Mouse (Mus musculus) adrenal gland, postnatal 14 days (tissue): ENCODE results near the gene Slc12a3. TPM values are rescaled to one million over a fixed set of nuclear protein-coding genes. Genes with fewer than 3 reads are reported as not detected.
"Not testable (repeated sequence)": the region's sequence is repeated elsewhere in the genome, so short reads cannot be mapped to it uniquely, and the experiment has no call there.

Experiments used
- DNase-seq: peaks from one replicate; pipeline ENCODE4 v3.0.0; 2021; ENCODE audit warnings: mixed read lengths
- total RNA-seq: library from RNA; stranded (reverse); gene quantifications from 2 replicates; pipeline ENCODE4 v1.2.3, GENCODE M21; 2021

Gene Slc12a3
- total RNA-seq, 1 experiment from 2014 or later, result 0.19 TPM

- no peak for DNase-seq
Observed at GRCm38 (mm10) chr8:94376580-94376979, 47.6 kb downstream of the Slc12a3 start.

- DNase-seq, result no peak
Observed at GRCm38 (mm10) chr8:94377031-94377430, 48.0 kb downstream of the Slc12a3 start.

- peak; percentile 66 for DNase-seq
Observed at GRCm38 (mm10) chr8:94377714-94378205, 48.8 kb downstream of the Slc12a3 start.

GRCm38 (mm10) chr8:94378763-94379415, 49.9 kb downstream of the Slc12a3 start:
- no peak for DNase-seq

GRCm38 (mm10) chr8:94379686-94380085, 50.7 kb downstream of the Slc12a3 start:
- no peak for DNase-seq

GRCm38 (mm10) chr8:94384166-94384565, 55.2 kb downstream of the Slc12a3 start:
- no peak for DNase-seq

GRCm38 (mm10) chr8:94385506-94386213, 56.7 kb downstream of the Slc12a3 start:
- no peak for DNase-seq

- DNase-seq, result peak; percentile 99
Observed at GRCm38 (mm10) chr8:94386214-94387026, 57.4 kb downstream of the Slc12a3 start, which contains the start of gene Herpud1. Gene Herpud1, plus strand, starts transcription at chr8:94386438.

- DNase-seq, result peak; percentile 89
Observed at GRCm38 (mm10) chr8:94387027-94387684, 58.2 kb downstream of the Slc12a3 start.

GRCm38 (mm10) chr8:94387785-94388184, 58.8 kb downstream of the Slc12a3 start:
- no peak for DNase-seq

GRCm38 (mm10) chr8:94389531-94389930, 60.5 kb downstream of the Slc12a3 start:
- no peak for DNase-seq

GRCm38 (mm10) chr8:94390429-94390828, 61.4 kb downstream of the Slc12a3 start:
- peak; percentile 1 for DNase-seq

GRCm38 (mm10) chr8:94390910-94391309, 61.9 kb downstream of the Slc12a3 start:
- peak; percentile 1 for DNase-seq

- DNase-seq, result peak; percentile 76
Observed at GRCm38 (mm10) chr8:94392147-94392546, 63.1 kb downstream of the Slc12a3 start.

GRCm38 (mm10) chr8:94392648-94393047, 63.6 kb downstream of the Slc12a3 start:
- DNase-seq, result no peak

- DNase-seq, result no peak
Observed at GRCm38 (mm10) chr8:94395851-94396540, 67.0 kb downstream of the Slc12a3 start.

- peak; percentile 82 for DNase-seq
Observed at GRCm38 (mm10) chr8:94396964-94397657, 68.1 kb downstream of the Slc12a3 start.

- no peak for DNase-seq
Observed at GRCm38 (mm10) chr8:94398587-94398986, 69.6 kb downstream of the Slc12a3 start.

- DNase-seq, result no peak
Observed at GRCm38 (mm10) chr8:94399361-94399953, 70.5 kb downstream of the Slc12a3 start.

- DNase-seq, result not testable (repeated sequence)
Observed at GRCm38 (mm10) chr8:94399957-94400356, 71.0 kb downstream of the Slc12a3 start.
